Mouse (Mus musculus): Measurements from ENCODE around the gene Ccdc51. TPM values are rescaled to one million over a fixed set of nuclear protein-coding genes. Genes with fewer than 3 reads are reported as not detected.
A peak's percentile ranks its signal among the peaks of the same experiment; 100 is the strongest.

Ccdc51 gene
- total and polyA plus RNA-seq, 2 experiments from 2014 or later: 5.1 to 8.4 TPM

DNA sequence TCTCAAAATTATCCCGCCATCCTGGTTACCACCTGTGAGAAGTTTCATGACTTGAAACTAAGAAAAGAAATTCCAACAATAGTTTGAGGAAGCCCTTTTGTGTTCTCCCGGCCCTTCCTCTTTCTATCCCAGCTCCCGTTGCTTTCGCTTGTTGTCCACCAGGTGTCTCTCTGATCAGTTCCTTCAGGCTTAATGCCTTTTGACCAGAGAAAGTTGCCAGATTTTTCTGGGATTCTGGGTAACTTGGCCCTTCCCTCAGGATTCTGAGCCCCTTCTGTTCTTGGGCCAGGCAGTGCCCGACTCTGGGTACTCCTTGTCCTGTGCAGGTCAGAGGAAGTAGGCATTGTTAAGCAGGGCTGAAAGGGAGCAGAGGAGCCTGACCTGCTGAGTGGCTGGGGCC lies 5.7 kb downstream of the Ccdc51 start:
- no peak overlapping the region for H3K4me2 ChIP-seq (ENCODE audit: low read depth, low read length)
- peak; percentile 81 for TF ChIP-seq CTCF (IDR thresholded peaks at IDR 0.05; ENCODE audit: low read depth)
- H3K4me1 ChIP-seq (ENCODE audit: insufficient read depth, low read length): peaks cover 5% of the 10 kb centered on the region
- H3K4me3 ChIP-seq (ENCODE audit: low read length): no peak overlapping the region
- peak overlapping the region; percentile 12; the same call in 1 of the 2 replicates for H3K27ac ChIP-seq
- no peaks in the 10 kb centered on the region for H3K27me3 ChIP-seq (ENCODE audit: insufficient read depth, low read length)
- H3K36me3 ChIP-seq (ENCODE audit: insufficient read depth, low read length): peaks cover 9% of the 10 kb centered on the region; the same call in 1 of the 2 replicates
- no peak overlapping the region for H3K9ac ChIP-seq (replicated peaks; ENCODE audit: low read length)
- peak; percentile 87 for DNase-seq (ENCODE audit: low spot score)
- H3K9me3 ChIP-seq (ENCODE audit: low read length): no peaks in the 10 kb centered on the region
- peak; percentile 55 for ATAC-seq
- 5% methylated on average over 5 of the region's 5 CpGs for WGBS

DNA sequence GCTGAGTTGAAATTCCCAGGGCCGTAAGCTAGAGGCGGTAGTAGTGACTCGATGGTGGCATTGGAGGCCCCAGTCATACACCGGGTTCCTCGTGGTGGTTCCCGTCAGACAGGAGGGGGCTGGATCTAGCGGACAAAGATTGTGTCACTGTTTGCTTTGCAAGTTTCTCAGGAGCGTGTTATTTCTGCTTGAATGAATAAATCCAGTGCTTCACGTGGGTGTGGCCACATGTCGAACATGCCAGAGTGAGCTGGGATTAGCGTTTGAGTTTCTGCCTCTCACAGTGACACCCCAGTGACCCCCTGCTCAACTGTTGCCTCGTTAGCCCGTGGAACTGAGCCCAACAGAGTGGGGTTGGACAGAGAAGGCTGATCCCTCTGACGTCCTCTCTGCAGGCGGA lies 8.2 kb downstream of the Ccdc51 start:
- Histone ChIP-seq H3K36me3 (ENCODE audit: insufficient read depth, low read length) (peaks cover 9% of the 10 kb centered on the region; the same call in 1 of the 2 replicates), H3K27me3 (ENCODE audit: insufficient read depth, low read length) (no peaks in the 10 kb centered on the region), H3K9ac (replicated peaks; ENCODE audit: low read length) (no peak overlapping the region), H3K4me3 (ENCODE audit: low read length) (no peak overlapping the region), H3K4me2 (ENCODE audit: low read depth, low read length) (no peak overlapping the region), H3K4me1 (ENCODE audit: insufficient read depth, low read length) (no peaks in the 10 kb centered on the region), H3K9me3 (ENCODE audit: low read length) (no peaks in the 10 kb centered on the region), H3K27ac (no peak overlapping the region)
- DNase-seq (ENCODE audit: low spot score): no peak
- 48% methylated on average over 15 of the region's 15 CpGs for WGBS
- TF ChIP-seq CTCF (IDR thresholded peaks at IDR 0.05; ENCODE audit: low read depth): no peak
- ATAC-seq: no peak

DNA sequence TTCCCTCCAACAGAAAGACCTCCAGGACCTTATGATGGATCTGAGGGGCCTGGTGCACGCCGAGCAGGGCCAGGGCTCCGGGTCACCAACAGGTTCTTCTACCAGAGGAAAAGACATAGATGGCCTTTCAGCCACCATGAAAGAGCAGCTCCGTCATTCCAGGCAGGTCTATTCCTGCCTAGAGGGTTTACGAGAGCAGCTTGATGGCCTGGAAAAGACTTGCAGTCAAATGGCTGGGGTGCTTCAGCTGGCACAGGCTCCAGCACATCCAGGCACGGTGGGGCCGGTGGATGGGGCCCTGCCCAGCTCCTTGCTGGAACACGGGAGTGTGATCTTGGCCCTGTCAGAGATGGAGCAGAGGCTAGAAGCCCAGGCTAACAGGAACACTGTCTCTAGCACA lies 9.5 kb downstream of the Ccdc51 start:
- no peak overlapping the region for H3K4me2 ChIP-seq (ENCODE audit: low read depth, low read length)
- no peaks in the 10 kb centered on the region for H3K4me1 ChIP-seq (ENCODE audit: insufficient read depth, low read length)
- no peak overlapping the region for H3K4me3 ChIP-seq (ENCODE audit: low read length)
- H3K9me3 ChIP-seq (ENCODE audit: low read length): no peaks in the 10 kb centered on the region
- DNase-seq (ENCODE audit: low spot score) (no peak), ATAC-seq (no peak)
- H3K36me3 ChIP-seq (ENCODE audit: insufficient read depth, low read length): peaks cover 9% of the 10 kb centered on the region; the same call in 1 of the 2 replicates
- 89% methylated on average over 8 of the region's 8 CpGs for WGBS
- TF ChIP-seq CTCF (IDR thresholded peaks at IDR 0.05; ENCODE audit: low read depth): no peak
- no peak overlapping the region for H3K27ac ChIP-seq
- H3K27me3 ChIP-seq (ENCODE audit: insufficient read depth, low read length): no peaks in the 10 kb centered on the region
- no peak overlapping the region for H3K9ac ChIP-seq (replicated peaks; ENCODE audit: low read length)

DNA sequence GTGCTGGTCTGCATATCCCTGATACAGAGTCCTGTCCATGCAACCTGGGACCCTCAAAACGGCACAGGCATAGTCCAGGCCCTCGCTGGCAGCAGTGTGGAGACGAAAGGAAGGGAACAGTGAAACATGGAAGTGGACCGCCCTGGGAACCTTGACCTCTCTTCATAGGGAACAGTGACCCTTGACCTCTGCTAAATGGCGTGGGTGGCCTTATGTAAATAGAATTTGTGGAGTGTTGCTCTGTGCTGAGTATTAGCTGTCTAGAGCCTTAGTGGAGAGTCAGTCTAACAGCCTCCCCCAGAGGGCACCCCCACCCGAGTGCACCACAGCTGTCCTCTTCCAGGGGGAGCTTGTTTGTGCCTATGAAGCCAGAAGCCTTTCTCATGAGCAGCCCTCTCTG lies 10.5 kb downstream of the Ccdc51 start:
- 33% methylated on average over 6 of the region's 6 CpGs for WGBS
- H3K27ac ChIP-seq: no peak overlapping the region

DNA sequence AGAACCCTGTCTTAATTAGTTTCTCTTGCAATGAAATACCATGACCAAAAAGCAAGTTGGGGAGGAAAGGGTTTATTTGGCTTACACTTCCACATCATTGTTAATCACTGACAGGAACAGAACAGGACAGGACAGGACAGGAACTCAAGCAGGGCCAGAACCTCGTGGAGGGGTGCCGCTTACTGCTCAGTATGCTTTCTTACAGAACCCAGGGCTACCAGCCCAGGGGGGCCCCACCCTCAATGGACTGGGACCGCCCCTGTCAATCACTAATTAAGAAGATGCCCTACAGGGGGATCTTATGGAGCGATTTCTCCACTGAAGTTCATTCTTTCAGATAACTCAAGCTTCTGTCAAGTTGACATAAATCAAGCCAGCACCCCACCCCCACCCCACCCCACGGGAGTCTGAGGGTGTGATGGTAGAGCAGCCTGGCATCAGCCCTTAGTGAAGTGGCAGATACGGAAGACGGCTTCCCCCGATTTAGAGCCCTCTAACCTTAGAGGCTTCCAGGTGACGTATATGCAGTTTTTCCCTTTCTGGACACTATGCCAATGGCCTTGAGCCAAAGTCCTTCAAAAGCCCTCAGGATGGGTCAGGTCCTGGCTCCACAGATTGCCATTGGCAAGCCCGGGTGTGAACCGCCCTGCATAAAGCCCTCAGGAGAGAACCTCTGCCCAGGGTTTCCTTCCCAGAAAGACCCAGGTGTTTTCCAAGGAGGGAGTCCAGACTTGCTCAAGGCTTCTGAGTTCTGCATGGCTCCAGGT lies 11.7 kb downstream of the Ccdc51 start:
- H3K4me3 ChIP-seq (ENCODE audit: low read length): peak overlapping the region; percentile 75
- peak overlapping the region; percentile 70 for H3K4me2 ChIP-seq (ENCODE audit: low read depth, low read length)
- TF ChIP-seq CTCF (IDR thresholded peaks at IDR 0.05; ENCODE audit: low read depth): no peak
- H3K36me3 ChIP-seq (ENCODE audit: insufficient read depth, low read length): peaks cover 9% of the 10 kb centered on the region; the same call in 1 of the 2 replicates
- no peaks in the 10 kb centered on the region for H3K9me3 ChIP-seq (ENCODE audit: low read length)
- no peak overlapping the region for H3K9ac ChIP-seq (replicated peaks; ENCODE audit: low read length)
- 18% methylated on average over 11 of the region's 11 CpGs for WGBS
- DNase-seq (ENCODE audit: low spot score): peak; percentile 47
- ATAC-seq: no peak
- H3K27ac ChIP-seq: peak overlapping the region; percentile 99
- peaks cover 14% of the 10 kb centered on the region; the same call in 1 of the 2 replicates for H3K4me1 ChIP-seq (ENCODE audit: insufficient read depth, low read length)
- H3K27me3 ChIP-seq (ENCODE audit: insufficient read depth, low read length): no peaks in the 10 kb centered on the region

More for the DNA sequence above, 10.5 kb downstream of the Ccdc51 start:
- Histone ChIP-seq H3K9ac (replicated peaks; ENCODE audit: low read length) (no peak overlapping the region), H3K4me2 (ENCODE audit: low read depth, low read length) (no peak overlapping the region), H3K9me3 (ENCODE audit: low read length) (no peaks in the 10 kb centered on the region), H3K4me3 (ENCODE audit: low read length) (no peak overlapping the region), H3K4me1 (ENCODE audit: insufficient read depth, low read length) (peaks cover 6% of the 10 kb centered on the region; the same call in 1 of the 2 replicates), H3K27me3 (ENCODE audit: insufficient read depth, low read length) (no peaks in the 10 kb centered on the region), H3K36me3 (ENCODE audit: insufficient read depth, low read length) (peaks cover 9% of the 10 kb centered on the region; the same call in 1 of the 2 replicates)
- no peak for DNase-seq (ENCODE audit: low spot score)
- no peak for TF ChIP-seq CTCF (IDR thresholded peaks at IDR 0.05; ENCODE audit: low read depth)
- no peak for ATAC-seq

DNA sequence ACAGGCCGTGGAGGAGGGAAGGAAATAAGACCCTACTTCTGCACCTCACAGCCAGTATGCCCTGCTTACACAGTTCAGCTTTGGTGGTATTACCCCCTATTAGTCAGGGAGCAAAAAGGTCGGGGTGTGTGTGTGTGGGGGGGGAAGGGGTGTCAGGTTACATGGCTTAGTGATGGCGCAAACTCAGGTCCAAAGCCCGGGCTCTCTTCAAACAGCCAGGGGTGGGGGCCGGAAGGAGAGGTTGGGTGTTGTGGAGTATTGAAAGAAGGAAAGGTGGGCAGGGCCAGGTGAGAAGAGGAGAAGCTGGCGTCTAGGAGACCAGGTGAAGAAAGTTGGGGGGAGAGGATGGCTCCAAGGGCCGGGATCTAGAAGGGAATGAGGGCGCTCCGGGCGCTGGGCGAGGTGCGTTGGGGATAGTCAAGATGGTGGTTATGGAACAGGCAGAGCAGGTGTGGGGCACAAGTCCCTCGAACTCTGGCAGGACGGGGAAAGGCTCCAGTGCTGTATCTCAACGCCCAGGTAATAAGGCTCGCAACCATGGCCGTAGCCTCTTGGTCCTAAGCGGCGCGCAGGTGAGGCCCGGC lies 12.4 kb downstream of the Ccdc51 start:
- TF ChIP-seq CTCF (IDR thresholded peaks at IDR 0.05; ENCODE audit: low read depth): no peak
- H3K4me3 ChIP-seq (ENCODE audit: low read length): peak overlapping the region; percentile 75
- ATAC-seq: no peak; the same call in 1 of the 2 replicates
- H3K4me2 ChIP-seq (ENCODE audit: low read depth, low read length): peak overlapping the region; percentile 70
- no peaks in the 10 kb centered on the region for H3K9me3 ChIP-seq (ENCODE audit: low read length)
- WGBS: 4% methylated on average over 19 of the region's 21 CpGs
- peak; percentile 13 for DNase-seq (ENCODE audit: low spot score)
- peaks cover 18% of the 10 kb centered on the region; the same call in 1 of the 2 replicates for H3K4me1 ChIP-seq (ENCODE audit: insufficient read depth, low read length)
- H3K27me3 ChIP-seq (ENCODE audit: insufficient read depth, low read length): no peaks in the 10 kb centered on the region
- peaks cover 9% of the 10 kb centered on the region; the same call in 1 of the 2 replicates for H3K36me3 ChIP-seq (ENCODE audit: insufficient read depth, low read length)
- peak overlapping the region; percentile 92 for H3K9ac ChIP-seq (replicated peaks; ENCODE audit: low read length)
- H3K27ac ChIP-seq: peak overlapping the region; percentile 99

Data from hindbrain, postnatal 0 days (tissue).